Mouse (Mus musculus): ENCODE data around the gene Sncb.
"Not testable (repeated sequence)": the region's sequence is repeated elsewhere in the genome, so short reads cannot be mapped to it uniquely, and the experiment has no call there.

The Sncb gene

DNA sequence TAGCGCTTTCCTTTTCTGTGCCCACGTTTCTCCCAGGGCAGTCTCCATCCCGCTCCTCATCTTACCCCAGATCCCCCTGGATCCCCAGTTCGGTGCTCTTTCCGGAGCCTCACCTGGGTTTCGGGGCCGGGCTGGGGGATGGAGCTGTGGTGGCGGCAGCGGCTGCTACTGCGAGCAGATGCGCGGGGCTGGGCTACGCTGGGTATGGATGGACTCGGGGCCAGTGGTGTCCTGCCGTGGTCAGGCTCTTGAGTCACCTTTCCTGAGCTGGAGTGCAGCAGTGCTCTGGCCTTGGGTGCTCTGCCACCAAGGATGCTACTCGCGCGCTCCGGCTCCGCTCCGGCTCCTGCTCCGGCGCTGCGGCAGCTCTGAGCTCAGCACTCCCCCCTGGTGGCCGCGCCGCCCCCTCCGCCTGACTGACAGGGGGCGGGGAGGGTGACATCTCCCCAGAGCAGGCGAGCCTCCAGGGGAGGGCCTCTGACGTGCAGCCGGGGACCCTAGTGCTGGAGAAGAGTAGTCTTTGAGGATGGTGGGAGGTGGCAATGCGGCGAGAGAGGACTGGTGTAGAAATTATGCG lies at the start of gene Sncb:
Sncb (minus strand) TSS at position 404 of the 577 bp plus-strand sequence.
- in situ Hi-C loops (cut with MboI, MseI): no loop called here

GRCm38 (mm10) chr13:54813381-54813780 lies 47.0 kb upstream of the Sncb start:
- in situ Hi-C loops (cut with MboI, MseI): no loop called here

DNA sequence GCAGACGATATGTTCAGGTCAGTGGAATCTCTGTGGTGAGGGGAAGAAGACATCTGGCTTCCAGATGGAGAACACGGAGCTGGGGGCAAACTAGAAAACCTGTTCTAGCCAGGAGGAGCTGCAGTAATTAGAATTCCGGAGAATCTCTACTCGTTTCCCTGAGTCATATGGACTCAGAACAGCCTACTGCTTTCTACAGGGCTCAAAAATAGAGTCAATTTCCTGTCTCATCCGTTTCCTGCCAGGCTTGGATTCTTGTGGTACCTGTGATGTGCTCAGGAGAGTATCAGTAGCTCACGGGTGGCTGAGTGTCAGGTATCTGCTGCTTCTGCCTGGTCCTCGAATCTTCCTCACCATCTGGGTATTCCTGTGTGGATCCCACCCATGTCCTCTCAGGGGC lies 45.1 kb upstream of the Sncb start:
- in situ Hi-C loops (cut with MboI, MseI): no loop called here

GRCm38 (mm10) chr13:54808067-54808466 lies 41.7 kb upstream of the Sncb start:
- in situ Hi-C loops (cut with MboI, MseI): loop anchor here in 1 of 2 experiments (5.0 kb wide), 1 partner anchor 74 kb away; no protein-coding TSS in a partner anchor

GRCm38 (mm10) chr13:54806434-54806976 lies 40.1 kb upstream of the Sncb start:
- in situ Hi-C loops (cut with MboI, MseI): loop anchor here in 1 of 2 experiments (5.0 kb wide), 1 partner anchor 76 kb away; no protein-coding TSS in a partner anchor

GRCm38 (mm10) chr13:54805134-54805838 lies 38.9 kb upstream of the Sncb start:
- in situ Hi-C loops (cut with MboI, MseI): loop anchor here in 1 of 2 experiments (5.0 kb wide), 1 partner anchor 77 kb away; no protein-coding TSS in a partner anchor

- in situ Hi-C loops (cut with MboI, MseI): no loop called here
Measured at GRCm38 (mm10) chr13:54803010-54803409, 36.6 kb upstream of the Sncb start.

GRCm38 (mm10) chr13:54800206-54800605 lies 33.8 kb upstream of the Sncb start:
- in situ Hi-C loops (cut with MboI, MseI): no loop called here

- in situ Hi-C loops (cut with MboI, MseI): loop anchor here (5.0 kb wide), 3 partner anchors 88 to 383 kb away; no protein-coding TSS in a partner anchor
Measured at GRCm38 (mm10) chr13:54799701-54800100, 33.3 kb upstream of the Sncb start.

DNA sequence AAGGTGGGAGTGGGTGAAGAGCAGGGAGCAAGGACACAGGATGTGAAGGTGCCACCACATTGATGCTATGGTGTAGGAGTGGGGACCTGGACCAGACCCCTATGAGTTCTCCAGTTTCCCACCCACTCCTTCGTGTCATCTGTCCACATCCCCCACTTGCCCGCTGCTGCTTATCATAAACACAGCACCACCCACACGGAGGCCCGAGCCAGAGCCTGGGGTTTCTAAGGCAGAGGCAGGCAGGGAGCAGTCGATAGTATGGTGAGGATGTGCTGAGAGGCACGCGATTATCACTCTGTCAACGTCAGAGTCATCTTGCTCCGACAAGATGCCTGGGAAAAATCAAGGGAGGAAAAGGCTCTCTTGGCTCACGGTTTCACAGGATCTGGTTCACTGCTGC lies 32.3 kb upstream of the Sncb start:
- in situ Hi-C loops (cut with MboI, MseI): loop anchor here (5.0 kb wide), 3 partner anchors 89 to 384 kb away; no protein-coding TSS in a partner anchor

GRCm38 (mm10) chr13:54797861-54798643 lies 31.7 kb upstream of the Sncb start:
- in situ Hi-C loops (cut with MboI, MseI): loop anchor here (5.0 kb wide), 3 partner anchors 89 to 384 kb away; no protein-coding TSS in a partner anchor

DNA sequence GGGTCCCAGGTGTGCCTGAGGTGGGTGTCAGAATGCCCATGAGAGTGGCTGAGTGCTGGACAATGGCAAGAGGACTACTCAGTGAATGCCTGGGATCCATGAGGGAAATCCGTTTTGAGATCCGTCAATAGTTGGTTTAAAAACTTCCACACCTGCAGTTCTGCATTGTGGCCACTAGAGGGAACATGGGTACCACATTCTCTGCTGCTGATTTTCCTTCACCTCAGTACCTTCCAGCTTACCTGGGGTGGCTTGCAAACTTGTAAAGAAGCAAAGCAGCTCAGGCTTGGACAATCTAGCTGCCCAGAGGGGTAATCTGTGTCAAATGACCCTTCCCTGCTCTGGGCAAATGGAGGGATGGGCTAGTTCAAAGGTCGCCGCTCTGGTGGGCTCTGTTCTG lies 31.0 kb upstream of the Sncb start:
- in situ Hi-C loops (cut with MboI, MseI): loop anchor here (5.0 kb wide), 3 partner anchors 90 to 385 kb away; no protein-coding TSS in a partner anchor

DNA sequence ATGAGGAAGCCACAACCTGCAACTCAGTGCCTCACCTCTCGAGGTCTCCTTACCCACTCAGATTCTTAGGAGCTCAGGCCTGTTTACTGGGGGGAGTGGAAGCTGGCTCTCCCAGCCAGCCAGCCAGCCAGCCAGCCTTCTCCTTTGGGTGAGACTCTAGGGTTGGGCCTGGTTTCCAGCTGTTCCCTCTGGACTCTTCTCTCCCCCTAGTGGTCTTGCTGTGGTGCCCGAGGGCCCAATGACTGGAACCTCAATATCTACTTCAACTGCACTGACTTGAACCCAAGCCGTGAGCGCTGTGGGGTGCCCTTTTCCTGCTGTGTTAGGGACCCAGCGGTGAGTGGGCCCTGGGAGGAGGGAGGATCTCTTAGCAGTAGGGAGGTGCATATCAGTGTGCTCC lies 28.4 kb upstream of the Sncb start:
- in situ Hi-C loops (cut with MboI, MseI): loop anchor here (5.0 kb wide), 3 partner anchors 92 to 387 kb away; no protein-coding TSS in a partner anchor

DNA sequence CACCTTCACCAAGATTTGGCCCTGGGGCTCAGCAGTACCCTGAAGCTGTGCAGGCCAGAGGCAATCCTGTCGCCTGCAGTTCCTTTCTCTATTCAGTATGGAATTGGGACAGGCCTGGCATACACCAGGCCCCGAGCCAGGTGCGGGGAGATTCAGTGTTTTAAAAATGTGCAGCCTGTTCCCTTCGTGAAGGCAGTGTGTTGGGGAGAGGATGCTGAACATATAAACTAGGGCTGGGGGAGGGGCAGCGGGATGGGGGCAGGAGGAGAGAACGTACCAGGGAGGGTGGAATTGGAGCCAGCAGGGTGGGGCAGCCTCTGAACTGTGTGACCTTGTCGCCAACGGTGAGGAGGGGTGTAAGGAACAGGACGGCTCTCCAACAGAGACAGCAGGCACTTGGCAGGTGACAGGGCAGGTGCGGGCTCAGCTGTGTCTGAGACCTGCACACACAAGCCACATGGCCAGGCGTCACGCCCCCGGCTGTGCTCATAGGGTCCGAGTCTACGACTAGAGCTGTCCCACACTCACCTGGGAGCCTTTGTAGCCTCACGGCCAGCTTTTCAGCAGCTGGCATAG lies 27.7 kb upstream of the Sncb start:
- in situ Hi-C loops (cut with MboI, MseI): no loop called here

DNA sequence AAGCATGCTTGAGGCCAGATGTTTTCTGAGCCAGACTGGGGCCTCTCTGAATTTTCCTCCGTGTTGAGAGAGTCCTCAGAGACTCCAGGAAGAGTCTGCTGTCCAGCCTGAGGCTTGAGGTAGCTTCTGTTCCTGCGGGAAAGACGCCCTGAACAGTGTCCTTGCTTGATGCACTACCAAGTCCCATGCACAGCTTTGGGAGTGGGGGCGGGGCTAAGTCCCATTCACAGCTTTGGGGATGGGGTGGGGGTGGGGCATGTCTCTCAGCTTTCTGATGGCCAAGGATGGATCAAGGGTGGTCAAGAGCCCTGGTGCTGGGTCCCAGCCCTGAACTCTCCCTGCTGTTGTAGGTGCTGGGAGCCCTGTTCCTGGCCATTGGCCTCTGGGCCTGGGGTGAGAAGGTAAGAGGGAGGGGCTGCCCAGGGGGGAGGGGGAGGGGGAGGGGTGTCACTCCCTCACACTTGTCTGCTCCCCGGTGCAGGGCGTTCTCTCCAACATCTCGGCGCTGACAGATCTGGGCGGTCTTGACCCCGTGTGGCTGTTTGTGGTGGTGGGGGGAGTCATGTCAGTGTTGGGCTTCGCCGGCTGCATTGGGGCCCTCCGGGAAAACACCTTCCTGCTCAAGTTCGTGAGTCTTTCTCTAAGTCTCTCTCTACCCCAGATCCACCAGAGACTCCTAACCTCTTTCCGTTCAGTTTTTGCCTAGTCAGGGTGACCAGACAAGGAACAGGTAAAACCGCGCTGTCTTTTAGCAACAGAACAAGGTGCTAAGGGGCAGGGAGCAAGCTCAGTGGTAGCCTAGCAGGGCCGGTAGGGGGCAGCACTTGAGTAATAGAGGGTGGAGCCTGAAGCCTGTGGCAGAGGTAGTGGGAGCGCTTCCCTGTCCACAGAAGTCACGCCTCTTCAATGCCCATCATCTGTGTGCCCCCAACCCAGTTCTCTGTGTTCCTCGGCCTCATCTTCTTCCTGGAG lies 26.1 kb upstream of the Sncb start:
- in situ Hi-C loops (cut with MboI, MseI): no loop called here

GRCm38 (mm10) chr13:54789561-54790397 lies 23.4 kb upstream of the Sncb start:
- in situ Hi-C loops (cut with MboI, MseI): no loop called here

DNA sequence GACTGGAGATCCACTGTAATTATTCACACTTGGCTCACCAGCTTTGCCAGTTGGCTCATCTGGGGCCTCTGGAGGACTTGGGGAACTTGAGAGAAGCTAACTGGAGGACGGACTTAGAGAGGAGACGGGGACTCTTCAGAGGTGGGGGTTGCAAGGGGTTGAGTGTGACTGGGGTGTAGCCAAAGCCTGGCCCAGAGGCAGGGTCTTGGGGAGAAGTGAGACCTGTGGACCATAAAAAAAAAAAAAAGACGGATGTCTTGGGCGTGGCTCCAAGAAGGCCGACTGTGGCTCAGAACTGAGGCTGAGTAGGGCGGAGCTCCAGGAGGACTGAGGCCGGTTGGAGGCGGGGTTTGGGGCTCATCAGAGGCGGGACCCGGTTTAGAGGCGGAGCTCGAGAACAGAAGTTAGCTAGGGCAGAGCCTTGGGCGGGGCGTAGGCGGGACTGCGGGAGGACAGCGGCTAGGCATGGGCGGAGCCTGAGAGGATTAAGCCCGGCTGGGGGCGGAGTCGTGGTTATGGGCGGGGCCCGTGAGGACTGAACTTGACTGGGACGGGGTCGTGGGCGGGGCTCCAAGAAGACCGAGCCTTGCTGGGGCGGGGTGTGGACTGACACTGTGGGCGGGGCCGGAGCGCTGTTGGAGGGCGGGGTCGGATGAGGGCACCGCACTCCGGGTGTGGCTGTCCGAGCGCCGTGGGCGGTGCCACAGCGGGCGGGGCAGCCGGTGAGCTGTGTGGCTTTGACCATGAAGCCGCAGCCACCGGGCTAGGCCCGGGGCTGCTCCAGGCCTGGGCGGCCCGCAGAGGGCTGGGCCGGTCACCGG lies 22.6 kb upstream of the Sncb start, which contains the start of gene Tspan17:
Tspan17 (plus strand) TSS at position 638 of the 821 bp plus-strand sequence.
- in situ Hi-C loops (cut with MboI, MseI): no loop called here

GRCm38 (mm10) chr13:54787591-54787990 lies 21.2 kb upstream of the Sncb start:
- in situ Hi-C loops (cut with MboI, MseI): not testable (repeated sequence)
